Mouse (Mus musculus) embryonic facial prominence, embryonic 11.5 days (tissue): ENCODE data around the gene Cacna1e. TPM values are rescaled to one million over a fixed set of nuclear protein-coding genes. Genes with fewer than 3 reads are reported as not detected.

Experiments
- ATAC-seq: fragments of 200-750 bp; cut with Nextera tagmentation; replicated peaks from 2 replicates; pipeline ENCODE4 v1.8.0; 2017; ENCODE audit warnings: low read depth; ENCODE audit not compliant: insufficient number of reproducible peaks, low FRiP score, low TSS enrichment
- DNase-seq: peaks from one replicate; pipeline ENCODE4 v3.0.0-alpha.2; 2015; ENCODE audit warnings: low spot score
- H3K27ac ChIP-seq: fragments of 300-500 bp; sonication (generic); replicated peaks from 2 replicates; pipeline ENCODE4 v1.5.1; 2014; ENCODE audit warnings: mild to moderate bottlenecking, low read depth, low read length, control low read depth
- H3K27me3 ChIP-seq: fragments of 300-500 bp; sonication (generic); 2 replicates; pipeline ENCODE4 v1.6.1; 2014; ENCODE audit warnings: mild to moderate bottlenecking, low read length, moderate library complexity, mixed read lengths; ENCODE audit not compliant: control insufficient read depth, insufficient read depth
- H3K36me3 ChIP-seq: fragments of 300-500 bp; sonication (generic); replicated peaks from 2 replicates; pipeline ENCODE4 v1.6.1; 2014; ENCODE audit warnings: low read depth, mild to moderate bottlenecking, low read length, moderate library complexity, mixed read lengths; ENCODE audit not compliant: control insufficient read depth, insufficient read depth
- H3K4me1 ChIP-seq: fragments of 300-500 bp; sonication (generic); 2 replicates; pipeline ENCODE4 v1.6.1; 2014; ENCODE audit warnings: low read length, mixed read lengths; ENCODE audit not compliant: control insufficient read depth, insufficient read depth
- H3K4me2 ChIP-seq: fragments of 300-500 bp; sonication (generic); 2 replicates; pipeline ENCODE4 v1.6.1; 2014; ENCODE audit warnings: low read depth, mild to moderate bottlenecking, control low read depth, low read length, moderate library complexity
- H3K4me3 ChIP-seq: fragments of 300-500 bp; sonication (generic); 2 replicates; pipeline ENCODE4 v1.5.1; 2014; ENCODE audit warnings: low read depth, low read length, control low read depth
- H3K9ac ChIP-seq: fragments of 300-500 bp; sonication (generic); replicated peaks from 2 replicates; pipeline ENCODE4 v1.6.1; 2014; ENCODE audit warnings: mild to moderate bottlenecking, control low read depth, low read length
- H3K9me3 ChIP-seq: fragments of 300-500 bp; sonication (generic); replicated peaks from 2 replicates; pipeline ENCODE4 v1.6.1; 2016; ENCODE audit warnings: mild to moderate bottlenecking, low read length, inconsistent platforms, mixed read lengths; ENCODE audit not compliant: control insufficient read depth
- WGBS: fragments of 180-500 bp; shearing (Covaris S2); extraction: QIAGEN DNeasy Blood & Tissue Kit; methylation state at CpG from one replicate; pipeline ENCODE4 v1.1.7; 2014; 5-methylcytosine and 5-hydroxymethylcytosine counted together
- polyA plus RNA-seq: library from polyadenylated mRNA; unstranded; fragments of >200 nt; fragmentation: Nextera tagmentation; extraction: Ambion mirVana; gene quantifications from 2 replicates; pipeline ENCODE4 v1.2.1, GENCODE M21; 2014

Cacna1e gene
- polyA plus RNA-seq, 1 experiment from 2014 or later: 0.74 TPM

DNA sequence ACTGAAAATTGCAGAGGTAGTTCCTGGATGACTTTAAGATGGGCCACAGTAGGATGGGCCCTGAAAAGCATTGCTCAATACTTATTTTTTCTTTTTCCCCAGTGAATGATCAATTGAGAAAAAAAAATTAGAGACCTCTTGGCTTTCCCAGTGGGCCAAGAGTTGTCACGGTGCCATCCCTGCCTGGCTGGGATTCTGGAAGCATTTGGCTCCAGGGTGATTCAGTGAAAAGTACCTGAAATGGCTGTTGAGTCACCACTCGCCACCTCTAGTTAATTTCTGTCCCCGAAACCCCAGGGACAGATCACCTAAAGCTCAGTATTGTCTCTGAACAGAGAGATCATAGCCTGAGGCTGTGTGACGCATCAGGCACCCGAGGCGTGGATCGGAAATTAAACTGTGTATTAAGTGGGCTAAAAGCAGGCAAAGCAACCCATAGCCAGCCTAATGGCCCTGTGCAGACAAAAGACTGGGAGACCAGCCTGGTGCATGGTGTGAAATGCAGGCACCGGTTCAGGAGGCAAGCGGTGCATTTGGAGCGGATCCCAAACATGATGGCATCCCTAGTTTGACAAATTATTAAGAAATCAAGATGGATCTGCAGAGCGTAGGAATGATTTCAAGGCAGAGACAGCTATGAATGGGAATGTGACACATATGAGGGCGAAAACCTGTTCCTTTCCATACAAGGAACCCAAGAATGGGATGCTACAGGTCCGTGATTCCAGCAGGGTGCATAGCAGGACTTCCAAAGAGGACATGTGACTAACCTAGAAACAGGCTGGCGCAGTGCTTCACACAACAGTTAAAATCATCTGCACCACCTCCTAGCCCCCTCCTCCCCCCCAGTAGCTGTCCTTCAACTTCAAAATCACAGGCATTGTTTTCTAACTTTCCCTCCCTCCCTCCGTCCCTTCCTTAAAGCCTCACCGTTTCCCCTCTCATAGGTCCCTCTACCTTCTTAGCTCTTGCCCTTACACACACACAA is 261.3 kb downstream of the Cacna1e start:
- no peak for DNase-seq
- no peak overlapping the region for H3K9ac ChIP-seq
- no peak for ATAC-seq
- no peaks in the 10 kb centered on the region for H3K27me3 ChIP-seq
- WGBS: 84% methylated on average over 16 of the region's 16 CpGs
- no peaks in the 10 kb centered on the region for H3K36me3 ChIP-seq
- no peaks in the 10 kb centered on the region for H3K4me1 ChIP-seq
- no peak overlapping the region for H3K27ac ChIP-seq
- H3K4me3 ChIP-seq: no peak overlapping the region
- no peaks in the 10 kb centered on the region for H3K9me3 ChIP-seq
- no peak overlapping the region for H3K4me2 ChIP-seq

DNA sequence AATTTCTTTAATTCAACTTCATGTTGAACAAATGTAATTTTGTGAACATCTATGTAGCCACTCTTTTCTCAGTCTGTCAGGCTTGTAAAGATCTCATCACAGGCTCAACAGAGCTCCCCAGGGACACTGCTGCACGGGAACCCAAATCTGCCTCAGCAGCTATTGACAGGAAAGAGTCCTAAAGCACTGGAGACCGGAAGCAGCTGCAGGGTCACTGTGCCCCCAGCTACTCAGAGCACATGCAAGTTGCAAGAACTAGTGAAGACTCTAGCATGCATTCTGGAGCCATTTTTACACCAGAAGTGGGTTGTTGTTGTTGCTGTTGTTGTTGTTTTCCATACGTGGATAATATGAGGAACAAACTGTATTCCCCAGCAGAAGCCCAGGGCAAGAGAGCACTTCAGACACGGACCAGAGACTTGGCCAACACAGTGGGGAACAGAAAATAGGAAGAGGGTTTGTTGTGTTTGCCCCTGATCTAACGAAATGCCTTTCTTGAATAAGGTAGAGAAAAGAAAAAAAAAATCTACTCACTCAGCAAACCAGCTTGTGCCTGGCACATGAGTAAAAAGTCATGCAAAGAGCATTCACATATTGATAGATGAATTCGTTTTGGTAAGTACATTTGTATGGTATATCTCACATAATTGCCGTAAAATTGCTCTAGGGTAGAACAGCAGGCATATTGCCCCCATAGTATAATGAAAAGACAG is 266.4 kb downstream of the Cacna1e start:
- ATAC-seq: no peak
- peak; percentile 22 for DNase-seq
- no peaks in the 10 kb centered on the region for H3K27me3 ChIP-seq

DNA sequence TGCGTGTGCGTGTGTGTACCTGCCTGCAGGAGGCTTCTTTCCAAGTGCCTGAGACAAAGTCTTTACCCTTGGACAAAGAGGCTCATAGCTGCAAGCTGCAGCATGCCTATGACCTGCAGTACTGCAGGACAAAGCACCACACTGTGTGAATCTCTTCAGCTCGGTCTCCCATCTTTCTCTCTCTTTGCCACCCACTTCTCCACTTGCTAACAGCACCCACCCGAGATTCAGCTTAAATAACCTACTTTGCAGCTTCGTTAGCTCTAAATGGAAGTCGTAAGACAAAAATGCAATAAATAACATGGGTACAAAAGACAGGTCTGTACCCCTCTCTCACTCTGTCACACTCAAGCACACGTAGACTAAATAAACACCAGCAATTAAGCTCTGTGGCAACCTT is 268.5 kb downstream of the Cacna1e start:
- Histone ChIP-seq H3K36me3 (no peaks in the 10 kb centered on the region), H3K4me2 (no peak overlapping the region), H3K27me3 (no peaks in the 10 kb centered on the region), H3K4me1 (no peaks in the 10 kb centered on the region), H3K4me3 (no peak overlapping the region), H3K27ac (no peak overlapping the region), H3K9ac (no peak overlapping the region), H3K9me3 (no peaks in the 10 kb centered on the region)
- no peak for ATAC-seq
- DNase-seq: no peak
- 78% methylated on average over 7 of the region's 7 CpGs for WGBS

More for the DNA sequence above, 266.4 kb downstream of the Cacna1e start:
- Histone ChIP-seq H3K4me1 (no peaks in the 10 kb centered on the region), H3K4me2 (no peak overlapping the region), H3K9me3 (no peaks in the 10 kb centered on the region), H3K4me3 (no peak overlapping the region), H3K9ac (no peak overlapping the region), H3K27ac (no peak overlapping the region), H3K36me3 (no peaks in the 10 kb centered on the region)
- WGBS: 56% methylated on average over 7 of the region's 7 CpGs

DNA sequence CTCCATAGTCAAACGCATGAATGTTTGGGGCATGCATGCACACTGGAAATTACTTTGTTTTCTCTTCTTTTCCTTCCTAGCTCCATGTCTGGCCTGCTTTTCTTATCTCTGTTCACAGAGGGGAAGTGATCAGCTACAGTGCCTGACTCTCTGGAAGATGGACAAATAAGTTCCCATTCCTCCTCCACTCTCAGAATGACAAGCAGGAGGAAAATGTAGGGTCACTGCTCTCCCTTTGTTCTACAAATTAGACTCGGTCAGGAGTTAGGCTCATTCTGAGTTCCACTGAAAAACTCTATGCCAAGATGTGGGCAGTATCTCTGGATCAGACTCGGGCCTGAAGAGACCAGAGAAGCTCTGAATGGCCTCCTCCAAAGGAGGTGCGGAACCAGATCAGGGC is 275.8 kb downstream of the Cacna1e start:
- Histone ChIP-seq H3K27ac (no peak overlapping the region), H3K27me3 (no peaks in the 10 kb centered on the region), H3K9me3 (no peaks in the 10 kb centered on the region), H3K4me1 (no peaks in the 10 kb centered on the region), H3K9ac (no peak overlapping the region), H3K4me3 (no peak overlapping the region), H3K4me2 (no peak overlapping the region), H3K36me3 (no peaks in the 10 kb centered on the region)
- WGBS: 65% methylated on average over 4 of the region's 4 CpGs
- ATAC-seq (no peak), DNase-seq (no peak)

DNA sequence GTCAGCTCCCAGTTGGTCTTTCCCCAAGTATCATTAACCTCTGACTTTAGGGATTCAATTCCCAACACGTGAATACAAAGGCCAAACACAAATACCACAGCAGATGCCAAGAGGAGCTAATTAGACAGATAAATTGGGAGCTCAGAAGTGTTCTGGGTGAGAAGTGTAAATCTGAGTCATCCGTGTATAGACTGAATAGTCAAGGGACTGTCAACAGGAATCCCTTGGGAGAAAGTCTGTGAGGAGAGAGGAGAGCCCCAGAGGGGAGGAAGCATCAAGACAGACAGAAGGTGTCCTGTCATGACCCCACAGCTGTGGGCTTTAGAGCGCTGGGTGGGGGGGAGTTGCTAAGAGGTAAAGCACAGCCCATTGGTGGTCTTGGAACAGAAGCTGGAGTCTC is 276.9 kb downstream of the Cacna1e start:
- H3K9ac ChIP-seq: no peak overlapping the region
- WGBS: 59% methylated on average over 3 of the region's 3 CpGs
- H3K4me2 ChIP-seq: no peak overlapping the region
- no peak overlapping the region for H3K27ac ChIP-seq
- DNase-seq (no peak), ATAC-seq (no peak)
- H3K36me3 ChIP-seq: no peaks in the 10 kb centered on the region
- H3K4me3 ChIP-seq: no peak overlapping the region
- H3K9me3 ChIP-seq: no peaks in the 10 kb centered on the region
- H3K4me1 ChIP-seq: no peaks in the 10 kb centered on the region
- no peaks in the 10 kb centered on the region for H3K27me3 ChIP-seq

DNA sequence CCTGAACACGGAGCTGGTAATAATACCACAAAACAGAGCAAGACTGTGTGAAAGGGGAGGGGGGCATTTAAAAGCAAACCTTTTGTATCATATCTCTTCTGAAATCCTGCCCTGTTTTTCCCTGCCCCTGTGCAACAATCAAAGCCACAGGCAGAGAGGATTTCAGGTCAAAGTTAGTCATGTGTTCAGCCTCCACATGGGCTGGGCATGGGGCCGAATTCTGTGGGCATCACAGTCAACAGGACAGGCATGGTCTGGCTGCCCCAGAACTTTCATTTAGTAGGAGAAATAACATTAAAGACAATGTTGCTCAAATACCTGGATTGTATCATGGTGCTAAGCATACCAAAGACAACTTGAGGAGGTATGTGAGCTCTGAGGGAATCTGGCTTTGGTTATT is 278.7 kb downstream of the Cacna1e start:
- no peaks in the 10 kb centered on the region for H3K27me3 ChIP-seq
- no peak for DNase-seq
- WGBS: 89% methylated on average over 2 of the region's 2 CpGs

DNA sequence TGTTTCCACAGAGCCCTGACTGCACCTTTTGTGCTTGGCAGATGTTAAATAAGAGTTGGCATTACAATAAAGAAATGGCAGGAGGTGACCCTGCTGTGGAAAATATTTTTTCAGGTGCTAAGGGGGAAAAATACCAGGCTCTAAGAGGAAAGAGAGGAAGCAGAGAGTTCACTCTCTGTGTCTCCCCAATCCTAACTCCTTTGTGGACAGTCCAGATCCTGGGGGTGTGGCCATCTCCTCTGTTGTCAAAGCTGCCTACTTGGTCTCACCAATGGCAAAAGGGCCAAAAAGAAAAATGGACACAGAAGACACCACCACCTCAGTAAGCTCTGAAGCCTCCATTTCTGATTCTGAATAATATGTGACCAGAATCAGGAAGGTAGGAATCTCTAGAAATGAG is 280.5 kb downstream of the Cacna1e start:
- H3K9me3 ChIP-seq: no peaks in the 10 kb centered on the region
- H3K36me3 ChIP-seq: no peaks in the 10 kb centered on the region
- no peak overlapping the region for H3K4me3 ChIP-seq
- H3K27ac ChIP-seq: no peak overlapping the region
- no peak overlapping the region for H3K4me2 ChIP-seq
- DNase-seq: no peak
- H3K27me3 ChIP-seq: no peaks in the 10 kb centered on the region
- no peak overlapping the region for H3K9ac ChIP-seq
- ATAC-seq: no peak
- no peaks in the 10 kb centered on the region for H3K4me1 ChIP-seq

More for the DNA sequence above, 278.7 kb downstream of the Cacna1e start:
- no peak overlapping the region for H3K9ac ChIP-seq
- H3K27ac ChIP-seq: no peak overlapping the region
- H3K4me2 ChIP-seq: no peak overlapping the region
- H3K36me3 ChIP-seq: no peaks in the 10 kb centered on the region
- ATAC-seq: no peak
- no peak overlapping the region for H3K4me3 ChIP-seq
- no peaks in the 10 kb centered on the region for H3K9me3 ChIP-seq
- H3K4me1 ChIP-seq: no peaks in the 10 kb centered on the region

DNA sequence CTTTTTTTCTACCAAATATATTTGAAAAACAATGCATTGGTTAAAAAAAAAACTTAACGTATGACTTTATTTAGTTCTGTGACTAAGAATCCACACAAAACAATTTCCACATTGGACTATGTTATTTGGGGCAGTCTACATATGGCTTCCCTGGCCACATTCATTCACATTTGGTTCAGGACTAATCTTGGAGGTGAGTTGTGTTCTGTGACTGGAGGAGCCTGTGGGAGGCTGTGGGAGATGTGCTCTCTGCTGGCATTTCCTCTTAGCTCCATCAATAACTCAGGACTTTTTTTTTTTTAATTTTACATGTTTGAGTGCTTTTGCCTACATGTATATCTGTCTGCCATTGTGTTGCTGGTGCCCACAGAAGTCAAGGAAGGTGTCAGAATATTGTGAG is 281.8 kb downstream of the Cacna1e start:
- H3K4me1 ChIP-seq: no peaks in the 10 kb centered on the region
- ATAC-seq (no peak), DNase-seq (no peak)
- no peak overlapping the region for H3K27ac ChIP-seq
- no peaks in the 10 kb centered on the region for H3K9me3 ChIP-seq
- no peaks in the 10 kb centered on the region for H3K36me3 ChIP-seq
- no peak overlapping the region for H3K9ac ChIP-seq
- H3K4me2 ChIP-seq: no peak overlapping the region
- no peak overlapping the region for H3K4me3 ChIP-seq
- WGBS: 88% methylated on average over 1 of the region's 1 CpGs
- no peaks in the 10 kb centered on the region for H3K27me3 ChIP-seq
